In genomic region chr17:51832900-51833577, GRCm38 (mm10) we compare ENCODE assay signal across 8 mouse cellular contexts. TPM values are rescaled to one million over a fixed set of nuclear protein-coding genes. Genes with fewer than 3 reads are reported as not detected.
DNase-seq lines count a peak whose midpoint lies in the region; ATAC-seq and TF ChIP-seq lines count a peak whose summit lies in the region.

TSS of gene Satb1 (minus strand) at chr17:51833290.

- no peak within 1 kb of the TSS for H3K27ac ChIP-seq in embryonic facial prominence, embryonic 11.5 days (replicated peaks; ENCODE audit: low read depth, low read length)
- no peak within 1 kb of the TSS for H3K27ac ChIP-seq in heart, adult 2 months
- no peak within 1 kb of the TSS for H3K27ac ChIP-seq in liver, adult 2 months (replicated peaks; ENCODE audit: insufficient read depth, low read depth, low read length)
- no peak within 1 kb of the TSS; the same call in 1 of the 2 replicates for H3K27ac ChIP-seq in midbrain, embryonic 16.5 days (ENCODE audit: low read length)

- no peaks in the 10 kb centered on the region for H3K9me3 ChIP-seq in erythroblast, embryonic 14.5 days (ENCODE audit: control insufficient read depth, low read length)
- no peaks in the 10 kb centered on the region for H3K9me3 ChIP-seq in embryonic facial prominence, embryonic 11.5 days (replicated peaks; ENCODE audit: control insufficient read depth, low read length)
- no peaks in the 10 kb centered on the region for H3K9me3 ChIP-seq in midbrain, embryonic 16.5 days (replicated peaks; ENCODE audit: control insufficient read depth, low read length, poor library complexity, severe bottlenecking)

- H3K4me2 ChIP-seq in embryonic facial prominence, embryonic 11.5 days (ENCODE audit: low read depth, low read length): peak within 1 kb of the TSS; percentile 97
- H3K4me2 ChIP-seq in midbrain, embryonic 16.5 days (ENCODE audit: low read length): peak within 1 kb of the TSS; percentile 99

- H3K9ac ChIP-seq in embryonic facial prominence, embryonic 11.5 days (replicated peaks; ENCODE audit: low read length): peak within 1 kb of the TSS; percentile 67
- peak within 1 kb of the TSS; percentile 72 for H3K9ac ChIP-seq in heart, adult 2 months (ENCODE audit: low read depth, low read length)
- H3K9ac ChIP-seq in liver, adult 2 months (ENCODE audit: low read depth, low read length): peak within 1 kb of the TSS; percentile 56
- H3K9ac ChIP-seq in midbrain, embryonic 16.5 days (ENCODE audit: low read depth, low read length): peak within 1 kb of the TSS; percentile 81

- ATAC-seq in erythroblast, adult 5-6 weeks (replicated peaks; ENCODE audit: low FRiP score, poor library complexity, severe bottlenecking): no peak
- peak; percentile 90 for ATAC-seq in embryonic facial prominence, embryonic 11.5 days (replicated peaks; ENCODE audit: insufficient number of reproducible peaks, low FRiP score, low TSS enrichment, low read depth)
- peak; percentile 93 for ATAC-seq in midbrain, embryonic 16.5 days

- H3K4me1 ChIP-seq in erythroblast, embryonic 14.5 days (ENCODE audit: control insufficient read depth): no peaks in the 10 kb centered on the region; the same call in 1 of the 2 replicates
- peaks cover 3% of the 10 kb centered on the region for H3K4me1 ChIP-seq in embryonic facial prominence, embryonic 11.5 days (ENCODE audit: control insufficient read depth, insufficient read depth, low read length)
- no peaks in the 10 kb centered on the region for H3K4me1 ChIP-seq in heart, adult 2 months (ENCODE audit: control insufficient read depth, insufficient read depth, low read length)
- peaks cover 1% of the 10 kb centered on the region; the same call in 1 of the 2 replicates for H3K4me1 ChIP-seq in liver, adult 2 months (ENCODE audit: control insufficient read depth, insufficient read depth, low read length)
- H3K4me1 ChIP-seq in midbrain, embryonic 16.5 days (ENCODE audit: control insufficient read depth, insufficient read depth, low read length): peaks cover 19% of the 10 kb centered on the region

- TF ChIP-seq POLR2A in heart, adult 2 months (IDR thresholded peaks at IDR 0.05; ENCODE audit: insufficient read depth, low read depth, low read length): no peak
- TF ChIP-seq POLR2A in liver, adult 2 months (IDR thresholded peaks at IDR 0.05; ENCODE audit: extremely low read depth, insufficient read depth, low read length): no peak

- peak; percentile 81 for DNase-seq in embryonic facial prominence, embryonic 11.5 days (ENCODE audit: low spot score)
- peak; percentile 73 to 77 for DNase-seq in heart, adult 2 months
- peak; percentile 57 for DNase-seq in kidney, adult 18-20 months
- no peak for DNase-seq in liver, adult 2 months (ENCODE audit: extremely low read depth, low read depth, low spot score)
- peak; percentile 65 to 66 for DNase-seq in spleen, postnatal 14 days (ENCODE audit: low spot score in 2 of 2)

- no peaks in the 10 kb centered on the region for H3K36me3 ChIP-seq in erythroblast, embryonic 14.5 days (ENCODE audit: control insufficient read depth)
- no peaks in the 10 kb centered on the region for H3K36me3 ChIP-seq in embryonic facial prominence, embryonic 11.5 days (replicated peaks; ENCODE audit: control insufficient read depth, insufficient read depth, low read depth, low read length)
- no peaks in the 10 kb centered on the region for H3K36me3 ChIP-seq in heart, adult 2 months (ENCODE audit: control insufficient read depth, insufficient read depth, low read length)
- H3K36me3 ChIP-seq in liver, adult 2 months (ENCODE audit: control insufficient read depth, insufficient read depth, low read length): no peaks in the 10 kb centered on the region
- no peaks in the 10 kb centered on the region for H3K36me3 ChIP-seq in midbrain, embryonic 16.5 days (ENCODE audit: control insufficient read depth, insufficient read depth, low read length)

- TF ChIP-seq EP300 in heart, adult 2 months (IDR thresholded peaks at IDR 0.05; ENCODE audit: insufficient read depth, low read depth, low read length): no peak

- intact Hi-C loops in heart, adult 2 months (cut with DNase I): loop anchor here (2.0 to 5.0 kb wide), 2 partner anchors 22 to 1021 kb away; no protein-coding TSS in a partner anchor

- H3K4me3 ChIP-seq in erythroblast, embryonic 14.5 days (replicated peaks): peak within 1 kb of the TSS; percentile 35
- H3K4me3 ChIP-seq in embryonic facial prominence, embryonic 11.5 days (ENCODE audit: low read depth, low read length): peak within 1 kb of the TSS; percentile 72
- peak within 1 kb of the TSS; percentile 62 for H3K4me3 ChIP-seq in heart, adult 2 months
- H3K4me3 ChIP-seq in liver, adult 2 months (ENCODE audit: insufficient read depth, low read depth, low read length): peak within 1 kb of the TSS; percentile 61
- H3K4me3 ChIP-seq in midbrain, embryonic 16.5 days (ENCODE audit: low read depth, low read length): peak within 1 kb of the TSS; percentile 77

- H3K27me3 ChIP-seq in erythroblast, embryonic 14.5 days (ENCODE audit: control insufficient read depth): peaks cover 69% of the 10 kb centered on the region
- peaks cover 36% of the 10 kb centered on the region for H3K27me3 ChIP-seq in embryonic facial prominence, embryonic 11.5 days (ENCODE audit: control insufficient read depth, insufficient read depth, low read length)
- H3K27me3 ChIP-seq in heart, adult 2 months (ENCODE audit: control insufficient read depth, insufficient read depth, low read length): peaks cover 19% of the 10 kb centered on the region
- peaks cover 21% of the 10 kb centered on the region for H3K27me3 ChIP-seq in liver, adult 2 months (ENCODE audit: control insufficient read depth, insufficient read depth, low read length)
- peaks cover 10% of the 10 kb centered on the region for H3K27me3 ChIP-seq in midbrain, embryonic 16.5 days (ENCODE audit: control insufficient read depth, insufficient read depth, low read depth, low read length)

- WGBS in embryonic facial prominence, embryonic 11.5 days: 0% methylated on average over 8 of the region's 52 CpGs
- 2% methylated on average over 44 of the region's 52 CpGs for WGBS in heart, adult 2 months
- 2% methylated on average over 47 of the region's 52 CpGs for WGBS in liver, adult 2 months
- WGBS in midbrain, embryonic 16.5 days: under 1% methylated on average over 40 of the region's 52 CpGs

- no peaks in the 10 kb centered on the region for H3K79me2 ChIP-seq in heart, adult 2 months (replicated peaks; ENCODE audit: control insufficient read depth, insufficient read depth, low read length)
- H3K79me2 ChIP-seq in liver, adult 2 months (ENCODE audit: control insufficient read depth, insufficient read depth, low read length): no peaks in the 10 kb centered on the region

- TF ChIP-seq CTCF in heart, adult 2 months (IDR thresholded peaks at IDR 0.05): peak; percentile 63
- peak; percentile 31; the same call in 1 of the 2 replicates for TF ChIP-seq CTCF in liver, adult 2 months (IDR thresholded peaks at IDR 0.05; ENCODE audit: low read depth, low read length)

RNA-seq across cellular contexts. Expression of gene Satb1, which starts in this region (rescaled TPM):
- 0.03 TPM in 1 of 2 replicates, not detected in the other for polyA plus RNA-seq in erythroblast, embryonic 14.5 days (2012)
- 13.4 and 28.6 TPM in 2 replicates for total RNA-seq in erythroblast, adult 5-6 weeks (2015; ENCODE audit: low replicate concordance)
- total RNA-seq in erythroblast, adult 5-6 weeks (2017; ENCODE audit: low replicate concordance): 1.4 and 3.3 TPM in 2 replicates
- polyA plus RNA-seq in embryonic facial prominence, embryonic 11.5 days (2014; fragmentation: Nextera tagmentation; extraction: Ambion mirVana): 17.3 and 18.1 TPM in 2 replicates
- total RNA-seq in heart, adult 2 months (2021): 10 to 100 TPM; 20.1 to 25.4 TPM
- 10.9 and 18.4 TPM in 2 replicates for polyA plus RNA-seq in heart, adult 2 months (2012; rRNA removed)
- total RNA-seq in liver, adult 2 months (2014; rRNA removed): 0.65 and 1.1 TPM in 2 replicates
- 0.30 and 0.83 TPM in 2 replicates for polyA plus RNA-seq in liver, adult 2 months (2012; rRNA removed)
- polyA plus RNA-seq in midbrain, embryonic 16.5 days (2015; fragmentation: Nextera tagmentation; extraction: Ambion mirVana): 19.3 and 22.8 TPM in 2 replicates
